Mouse (Mus musculus): ENCODE measurements around the gene Fth1.
"Not testable (repeated sequence)": the region's sequence is repeated elsewhere in the genome, so short reads cannot be mapped to it uniquely, and the experiment has no call there.

DNA sequence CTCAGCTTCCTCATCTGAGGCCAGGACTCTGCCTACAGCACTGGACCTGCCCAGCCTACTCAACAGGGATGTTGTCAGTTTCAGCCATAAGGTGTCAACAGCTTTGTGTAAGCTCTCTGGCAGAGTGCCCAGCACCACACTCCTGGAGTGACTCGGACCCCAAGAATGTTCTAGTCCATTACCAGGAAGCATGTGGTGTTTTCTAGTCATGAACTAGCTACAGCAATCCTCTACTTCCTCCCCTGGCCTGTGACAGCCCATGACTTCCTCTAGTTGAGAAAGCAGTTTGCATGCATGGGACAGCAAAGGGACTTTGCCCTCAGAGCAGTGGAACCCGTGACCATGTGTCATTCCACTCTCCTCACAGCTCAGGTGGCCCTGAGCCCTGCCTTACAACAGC is 5.5 kb upstream of the Fth1 start:
- not testable (repeated sequence) for TF ChIP-seq CTCF, EP300 (IDR thresholded peaks at IDR 0.05; ENCODE audit: low read depth)
